Mouse (Mus musculus): ENCODE measurements at regions not wholly inside any gene's neighbourhood (a gene's known extent, or its start where the extent isn't known, plus 50 kb on each side); places are given as distances from the start of the nearest gene placed in this dataset.
"Not testable (repeated sequence)": the region's sequence is repeated elsewhere in the genome, so short reads cannot be mapped to it uniquely, and the experiment has no call there.

DNA sequence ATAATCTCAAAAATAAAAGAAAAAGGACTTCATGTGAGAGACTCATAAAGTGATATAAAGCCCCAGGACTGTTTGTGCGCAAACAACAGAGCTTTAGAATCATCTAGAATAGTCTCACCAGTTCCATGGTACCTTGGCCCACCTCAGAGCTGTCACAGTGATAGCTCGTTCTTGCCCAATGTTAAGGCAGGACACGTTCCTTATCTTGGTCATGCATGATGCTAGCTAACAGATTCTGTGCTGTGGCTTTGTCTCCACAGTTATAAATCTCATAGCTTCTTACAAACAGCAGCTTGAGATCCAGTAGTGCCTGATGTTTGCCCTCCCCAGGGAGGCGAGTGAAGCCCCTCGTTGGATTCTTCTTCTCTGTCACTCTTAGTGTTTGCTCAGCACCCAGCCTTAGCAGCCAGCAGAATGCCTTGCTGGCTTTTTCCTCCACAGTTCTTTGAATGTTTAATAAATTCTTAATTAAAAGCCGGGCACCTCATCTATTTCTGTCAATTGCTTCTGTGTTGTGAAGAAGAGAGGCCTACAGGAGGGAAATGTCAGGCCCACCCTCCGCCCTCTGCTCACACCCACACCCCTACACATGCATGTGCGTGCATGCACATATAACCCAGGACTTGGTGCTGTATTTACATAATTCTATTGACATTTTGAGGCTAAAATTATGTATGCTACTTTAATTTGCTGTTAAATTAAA lies 515.6 kb upstream of the Fam160b2 start:
- intact Hi-C loops (cut with DNase I) = no loop called here
- DNase-seq = no peak

DNA sequence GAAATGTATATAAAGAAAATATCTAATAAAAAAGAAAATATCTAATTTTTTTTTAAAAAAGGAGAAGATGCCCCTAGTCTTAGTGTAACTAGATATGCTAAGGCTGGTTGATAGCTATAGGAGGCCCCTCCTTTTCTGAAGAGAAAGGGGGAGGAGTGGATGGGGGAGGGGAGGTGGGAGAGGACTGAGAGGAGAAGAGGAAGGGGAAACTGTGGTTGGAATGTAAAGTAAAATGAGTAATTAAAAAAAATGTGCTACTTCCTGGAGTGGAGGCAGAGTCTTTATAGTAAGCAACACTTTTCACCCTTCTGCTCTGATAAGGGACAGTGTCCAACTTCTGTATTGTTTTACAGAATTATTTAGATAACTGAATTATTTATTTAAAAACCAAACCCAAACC lies 513.6 kb upstream of the Fam160b2 start:
- no peak for DNase-seq
- intact Hi-C loops (cut with DNase I) = no loop called here

DNA sequence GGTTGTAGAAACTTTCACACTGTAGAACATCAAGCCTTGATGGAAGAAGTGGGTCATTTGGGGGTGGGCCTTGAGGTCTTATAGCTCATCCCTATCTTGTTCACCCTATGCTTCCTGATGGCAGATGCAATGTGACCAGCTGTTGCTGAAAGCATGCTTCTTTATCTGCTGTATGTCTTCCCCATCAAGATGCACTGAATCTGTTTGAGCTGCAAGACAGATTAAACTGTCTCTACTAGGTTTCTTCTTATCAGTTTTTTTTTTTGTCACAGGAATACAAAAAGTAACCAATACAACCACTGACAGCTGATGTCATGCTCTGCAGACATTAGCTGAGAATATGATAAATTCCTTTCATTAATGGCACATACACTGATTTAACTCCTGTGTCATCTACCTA lies 505.0 kb upstream of the Fam160b2 start:
- no peak for DNase-seq
- intact Hi-C loops (cut with DNase I) = no loop called here

DNA sequence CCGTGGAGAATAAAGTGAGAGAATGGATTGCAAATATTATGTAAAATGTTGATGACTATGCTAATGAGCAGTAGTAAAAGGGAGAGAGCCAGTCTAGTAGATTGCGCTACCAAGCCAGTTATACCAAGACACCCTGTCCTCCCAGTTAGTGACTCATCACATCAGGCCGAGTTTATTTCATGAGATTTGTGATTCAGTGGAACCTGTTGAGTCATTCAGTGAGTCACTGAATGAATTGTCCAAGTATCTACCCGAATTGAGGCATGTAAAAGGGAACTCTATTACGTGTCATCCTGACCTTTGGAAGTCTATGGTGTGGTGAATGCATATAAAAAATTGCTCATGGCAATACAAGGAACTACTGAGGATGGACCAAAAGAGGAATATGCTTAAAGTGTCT lies 504.3 kb upstream of the Fam160b2 start:
- intact Hi-C loops (cut with DNase I) = no loop called here
- DNase-seq = no peak

DNA sequence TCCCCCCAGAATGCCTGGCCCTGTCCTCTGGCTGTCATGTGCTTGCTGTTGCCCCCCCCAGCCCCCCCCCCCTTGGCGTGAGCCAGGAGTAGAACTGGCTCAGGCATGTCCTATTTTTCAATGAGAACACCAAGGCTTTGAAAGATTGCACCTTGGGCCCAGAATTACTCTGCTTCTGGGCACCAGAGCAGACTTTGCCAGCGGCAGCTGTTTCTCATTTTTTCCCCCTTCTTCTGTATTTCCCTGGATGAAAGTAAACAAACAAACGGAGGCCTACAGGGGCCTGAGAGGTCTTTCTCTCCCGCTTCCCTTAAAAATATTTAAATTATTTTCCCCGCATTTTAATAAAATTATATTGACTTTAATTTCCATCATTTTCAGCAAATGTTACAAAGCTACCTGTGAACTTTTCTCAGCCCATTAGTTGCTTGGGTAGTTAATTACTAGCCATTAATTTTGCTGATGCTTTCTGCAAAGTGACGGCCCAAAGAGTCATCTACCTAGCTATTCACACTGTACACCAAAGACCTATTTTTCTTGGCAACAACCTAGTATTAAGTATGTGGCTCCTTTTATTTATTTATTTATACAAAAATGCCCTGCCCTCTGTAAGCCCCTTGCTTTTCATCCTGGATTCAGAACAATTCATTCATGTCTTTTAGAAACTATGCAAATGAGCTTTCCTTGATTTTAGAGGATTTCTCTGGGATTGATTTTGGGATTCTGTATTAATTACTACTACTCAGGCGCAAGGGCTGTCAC lies 496.2 kb upstream of the Fam160b2 start:
- DNase-seq = no peak
- intact Hi-C loops (cut with DNase I) = no loop called here

DNA sequence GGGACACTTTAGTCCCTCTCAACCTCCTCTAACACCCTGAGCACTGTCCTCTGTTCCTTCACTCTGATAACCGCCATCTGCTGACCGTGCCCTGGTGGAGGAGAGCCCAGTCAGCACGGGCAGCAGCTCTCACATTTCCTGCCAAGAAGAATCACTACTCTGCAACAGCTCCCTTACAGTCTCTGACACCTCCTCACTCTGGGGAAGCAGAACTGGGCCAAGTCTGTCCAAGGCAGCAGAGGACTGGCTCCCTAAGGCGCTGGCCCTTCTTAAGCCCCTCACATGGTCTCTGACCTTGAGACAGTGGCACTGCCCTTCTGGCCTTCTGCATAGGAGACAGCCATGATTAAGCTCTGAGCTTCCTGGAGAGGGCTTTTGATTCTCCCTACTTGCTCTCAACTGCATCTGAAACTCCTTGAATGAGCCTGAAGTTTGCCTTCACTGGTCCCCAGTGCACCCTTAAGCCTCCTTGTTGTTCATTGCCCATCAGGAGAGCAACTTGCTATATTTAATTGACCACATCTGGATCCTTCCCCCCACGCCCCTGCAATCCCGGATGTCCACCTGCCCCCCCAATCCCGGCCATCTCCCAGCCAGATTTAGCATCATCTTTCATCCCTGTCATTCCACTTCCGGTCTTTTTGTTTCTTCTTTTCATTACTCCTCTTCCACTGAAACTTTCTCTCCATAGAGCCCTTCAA lies 493.1 kb upstream of the Fam160b2 start:
- peak; percentile 28 to 46 for DNase-seq
- intact Hi-C loops (cut with DNase I) = no loop called here

DNA sequence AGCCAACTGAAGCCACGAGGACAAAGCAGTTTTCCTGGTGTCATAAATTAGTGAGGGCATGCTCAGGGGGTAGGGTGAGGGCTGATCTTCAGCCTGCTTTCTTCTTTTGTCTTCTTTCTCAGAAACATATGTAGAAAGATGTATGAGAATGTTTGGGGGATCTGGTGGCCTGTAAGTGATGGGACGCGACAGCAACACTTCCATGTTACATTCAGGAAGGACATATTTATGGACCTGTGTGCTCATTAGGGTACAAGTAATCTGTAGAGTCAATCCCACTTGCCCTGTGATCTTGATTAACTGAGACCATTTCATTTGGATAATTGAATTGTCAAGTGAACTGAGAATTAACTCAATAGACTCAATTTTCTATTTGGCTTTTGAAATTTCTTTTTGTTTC lies 486.1 kb upstream of the Fam160b2 start:
- intact Hi-C loops (cut with DNase I) = no loop called here
- no peak for DNase-seq

DNA sequence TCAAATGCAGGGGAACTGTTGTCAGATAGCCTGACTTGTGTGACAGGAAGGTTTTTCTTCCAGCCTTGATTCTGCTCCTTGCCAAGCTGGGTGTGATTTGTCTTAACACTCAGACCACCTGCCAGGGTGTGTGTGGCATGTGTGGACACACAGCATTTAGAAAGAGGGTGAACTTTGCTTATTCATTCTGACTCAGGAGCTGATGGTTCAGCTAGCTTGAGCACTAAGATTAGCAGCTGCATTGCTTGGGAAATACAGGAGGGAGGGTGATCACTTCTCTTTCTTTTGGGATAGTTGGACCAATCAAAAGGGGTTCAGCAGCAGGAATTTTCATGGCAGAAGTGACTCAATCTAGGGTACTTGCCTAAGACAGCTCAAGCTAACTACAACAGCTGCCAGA lies 482.7 kb upstream of the Fam160b2 start:
- intact Hi-C loops (cut with DNase I) = no loop called here
- no peak for DNase-seq

DNA sequence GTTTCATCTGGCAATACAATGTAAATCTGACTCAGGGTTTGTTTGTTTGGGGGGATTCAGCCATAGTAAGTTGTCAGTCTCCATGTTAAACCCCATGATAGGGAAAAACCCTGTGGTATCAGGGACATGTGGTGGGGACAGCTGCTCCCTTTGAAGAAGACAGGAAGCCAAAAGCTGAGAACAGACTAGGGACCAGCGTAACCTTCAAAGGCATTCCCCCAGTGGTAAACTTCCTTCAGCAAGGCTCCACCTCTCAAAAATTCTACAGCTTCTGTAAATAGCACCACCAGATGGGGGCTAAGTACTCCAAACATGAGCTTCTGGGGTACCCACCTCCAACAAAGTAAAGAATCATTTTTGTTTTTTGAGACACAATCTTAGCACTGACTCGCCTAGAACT lies 476.0 kb upstream of the Fam160b2 start:
- DNase-seq = no peak
- intact Hi-C loops (cut with DNase I) = no loop called here

DNA sequence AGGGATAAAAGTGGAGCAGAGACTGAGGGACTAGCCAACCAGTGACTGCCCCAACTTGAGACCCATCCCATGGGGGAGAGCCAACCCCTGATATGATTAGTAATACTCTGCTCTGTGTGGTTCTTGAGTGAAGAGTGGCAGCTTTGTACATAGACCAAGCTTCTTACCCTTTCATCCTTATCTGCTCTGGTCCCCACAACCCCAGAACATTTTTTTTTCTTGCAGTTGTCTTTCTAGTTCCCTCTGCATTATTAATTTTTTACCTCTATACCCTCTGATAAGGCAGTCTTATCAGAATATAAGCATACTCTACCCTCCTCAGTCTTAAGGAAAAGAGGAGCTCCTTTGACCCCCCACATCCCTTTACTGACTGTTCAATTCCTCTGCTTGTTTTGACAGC lies 474.4 kb upstream of the Fam160b2 start:
- no peak for DNase-seq
- intact Hi-C loops (cut with DNase I) = no loop called here

DNA sequence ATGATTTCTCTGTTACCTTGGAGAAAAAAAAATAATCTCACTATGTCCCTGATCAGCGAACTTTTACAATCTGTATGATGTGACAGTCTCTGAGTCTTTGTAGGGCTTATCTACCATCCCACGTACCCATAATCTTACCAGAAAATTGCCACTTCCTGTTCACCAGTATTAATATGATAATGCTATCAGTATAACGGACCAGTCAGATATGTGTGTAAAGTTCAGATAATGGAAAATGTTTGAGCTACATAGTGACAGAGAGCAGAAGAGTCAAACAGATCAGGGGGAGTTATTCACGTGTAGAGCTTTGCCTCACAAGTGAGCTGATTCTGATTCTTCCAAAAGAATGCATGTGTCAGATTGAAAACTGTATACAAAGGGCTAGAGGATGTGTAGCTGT lies 466.0 kb upstream of the Fam160b2 start:
- DNase-seq = no peak
- intact Hi-C loops (cut with DNase I) = no loop called here

DNA sequence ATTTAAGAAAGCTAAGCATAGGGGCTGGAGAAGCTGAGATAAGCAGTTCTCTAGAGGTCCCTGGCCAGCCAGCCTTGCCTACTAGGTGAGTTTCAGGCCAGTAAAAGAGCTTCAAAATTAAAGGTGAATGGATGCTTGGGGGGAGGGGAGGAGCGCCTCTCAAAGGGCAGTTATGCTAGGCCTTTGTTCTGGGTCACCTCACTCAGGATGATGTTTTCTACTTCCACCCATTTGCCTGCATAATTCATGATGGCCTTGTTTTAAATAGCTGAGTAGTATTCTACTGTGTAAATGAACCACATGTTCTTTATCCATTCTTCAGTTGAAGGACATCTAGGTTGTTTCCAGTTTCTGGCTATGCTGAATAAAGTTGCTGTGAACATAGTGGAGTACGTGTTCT lies 457.0 kb upstream of the Fam160b2 start:
- DNase-seq = no peak
- intact Hi-C loops (cut with DNase I) = no loop called here

DNA sequence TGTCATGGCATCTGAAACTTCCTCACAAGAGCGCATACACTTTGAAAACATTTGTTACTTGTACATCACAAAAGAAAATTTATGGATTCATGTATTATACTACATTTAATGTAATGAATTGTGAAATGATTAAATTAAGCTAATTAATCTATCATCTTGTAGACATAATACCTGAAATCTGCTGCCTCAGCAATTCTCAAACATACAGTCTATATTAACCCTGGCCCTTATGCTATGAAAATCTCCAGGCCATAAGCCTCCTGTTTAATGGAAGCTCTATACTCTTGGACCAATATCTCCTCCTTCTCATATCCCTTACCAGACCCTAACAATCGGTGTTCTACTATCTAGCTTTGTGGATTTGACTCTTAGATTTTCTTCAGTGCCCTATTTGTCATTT lies 455.8 kb upstream of the Fam160b2 start:
- no peak for DNase-seq
- intact Hi-C loops (cut with DNase I) = no loop called here

DNA sequence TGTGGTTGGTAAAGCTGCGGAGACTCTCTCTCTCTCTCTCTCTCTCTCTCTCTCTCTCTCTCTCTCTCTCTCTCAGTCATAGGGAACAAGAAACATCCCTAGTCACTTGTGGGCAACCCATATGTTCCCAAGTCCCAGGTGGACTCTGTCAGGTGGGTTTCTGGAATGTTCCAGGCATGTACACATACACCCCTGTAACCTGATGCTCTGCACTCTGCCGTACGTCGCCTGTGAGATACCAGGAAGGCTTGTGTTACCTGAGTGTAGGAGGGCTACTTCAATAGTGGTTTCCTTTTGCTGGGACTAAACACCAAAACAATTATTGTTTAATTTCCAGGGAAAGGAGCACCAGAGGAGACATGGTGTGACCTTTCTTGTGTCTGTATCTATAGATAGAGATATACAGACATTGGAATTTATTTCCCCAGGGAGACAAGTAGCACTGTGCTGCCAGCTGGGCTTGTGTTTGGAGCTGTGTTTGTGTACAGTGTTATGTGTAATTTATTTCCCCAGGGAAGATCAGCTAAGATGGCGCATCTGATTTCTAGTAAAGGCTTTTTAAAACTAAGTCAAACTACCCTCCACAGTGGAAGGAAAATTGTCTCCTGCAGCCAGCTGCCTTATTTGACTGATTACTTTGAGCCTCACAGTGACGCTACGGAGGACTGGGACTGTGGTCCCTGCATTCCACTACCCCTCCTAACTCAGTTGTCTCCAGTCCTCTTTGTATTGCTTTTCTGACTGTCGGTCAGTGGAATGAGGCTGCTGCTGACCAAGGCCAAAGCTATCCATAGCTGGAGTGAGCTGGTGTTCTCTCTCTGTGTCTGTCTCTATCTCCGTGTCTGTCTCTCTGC lies 454.4 kb upstream of the Fam160b2 start:
- no peak for DNase-seq
- intact Hi-C loops (cut with DNase I) = no loop called here

DNA sequence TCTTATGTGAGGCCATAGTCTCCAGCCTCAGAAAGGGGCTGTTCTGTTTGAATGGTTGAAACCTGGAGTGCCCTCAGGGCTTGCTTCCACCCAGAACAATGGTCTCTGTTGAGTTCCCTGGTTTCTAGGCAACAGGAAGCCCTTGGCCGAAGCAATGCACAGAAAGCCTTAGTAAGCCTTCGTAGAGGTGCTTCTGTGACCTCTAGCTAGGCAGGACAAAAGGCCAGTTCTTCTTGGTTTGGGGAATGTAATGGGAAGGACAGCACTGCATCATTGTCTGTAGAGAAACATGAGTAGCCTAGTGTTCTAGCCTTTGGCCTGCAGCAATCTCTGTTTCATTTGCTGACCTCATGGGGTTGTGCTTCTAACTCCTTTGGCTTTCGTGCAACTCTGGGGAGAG lies 447.5 kb upstream of the Fam160b2 start:
- intact Hi-C loops (cut with DNase I) = no loop called here
- DNase-seq = no peak

DNA sequence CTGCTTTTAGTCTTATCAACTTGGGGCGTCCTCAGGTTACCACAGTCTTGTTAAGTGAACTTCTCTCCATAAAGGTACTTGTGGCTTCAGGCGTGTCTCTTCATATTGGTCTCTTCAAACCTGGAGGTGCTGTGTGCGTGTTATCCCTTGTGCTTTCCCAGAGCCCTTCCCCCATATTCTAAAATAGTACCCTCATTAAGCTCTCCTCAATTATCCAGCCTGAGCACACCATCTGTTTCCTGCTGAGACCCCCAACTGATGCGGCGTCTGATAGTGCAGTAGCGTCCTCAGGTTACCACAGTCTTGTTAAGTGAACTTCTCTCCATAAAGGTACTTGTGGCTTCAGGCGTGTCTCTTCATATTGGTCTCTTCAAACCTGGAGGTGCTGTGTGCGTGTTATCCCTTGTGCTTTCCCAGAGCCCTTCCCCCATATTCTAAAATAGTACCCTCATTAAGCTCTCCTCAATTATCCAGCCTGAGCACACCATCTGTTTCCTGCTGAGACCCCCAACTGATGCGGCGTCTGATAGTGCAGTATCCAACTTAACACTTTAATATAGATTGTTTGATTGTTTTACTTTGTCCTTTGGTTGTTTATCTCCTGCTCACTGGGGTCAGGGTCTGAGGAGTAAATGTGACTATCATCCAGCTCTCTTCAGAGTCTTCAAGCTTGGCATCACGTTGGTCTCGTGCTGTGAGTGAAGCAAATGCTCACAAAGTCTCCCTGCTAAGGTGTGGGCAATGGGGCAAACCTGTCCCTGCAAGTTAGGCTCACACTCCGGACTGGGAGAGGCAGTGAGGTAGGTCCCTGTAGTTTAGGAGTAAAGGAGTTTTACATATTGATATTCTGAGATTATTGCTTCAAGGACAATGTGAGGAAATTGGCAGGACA lies 444.5 kb upstream of the Fam160b2 start:
- intact Hi-C loops (cut with DNase I); DNase-seq: not testable (repeated sequence)

DNA sequence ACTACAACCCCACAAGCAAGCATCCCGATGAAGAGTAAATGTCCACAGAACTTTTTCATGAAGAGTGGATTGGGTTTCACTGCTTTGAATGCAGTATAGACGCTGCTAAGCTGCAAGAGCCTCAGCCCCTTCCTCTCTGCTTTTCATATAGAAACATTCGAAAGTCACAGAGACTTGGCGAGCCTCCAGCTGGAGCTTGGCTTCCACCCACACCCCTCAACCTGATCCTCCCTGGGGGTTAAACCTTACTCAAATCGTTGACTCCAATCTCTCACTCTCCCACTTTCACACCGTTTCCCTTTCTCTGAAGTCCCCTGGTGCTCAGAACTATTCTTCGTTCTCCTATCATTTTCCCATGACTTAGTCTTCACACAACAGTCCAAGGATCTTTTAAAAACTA lies 437.0 kb upstream of the Fam160b2 start:
- intact Hi-C loops (cut with DNase I) = no loop called here

DNA sequence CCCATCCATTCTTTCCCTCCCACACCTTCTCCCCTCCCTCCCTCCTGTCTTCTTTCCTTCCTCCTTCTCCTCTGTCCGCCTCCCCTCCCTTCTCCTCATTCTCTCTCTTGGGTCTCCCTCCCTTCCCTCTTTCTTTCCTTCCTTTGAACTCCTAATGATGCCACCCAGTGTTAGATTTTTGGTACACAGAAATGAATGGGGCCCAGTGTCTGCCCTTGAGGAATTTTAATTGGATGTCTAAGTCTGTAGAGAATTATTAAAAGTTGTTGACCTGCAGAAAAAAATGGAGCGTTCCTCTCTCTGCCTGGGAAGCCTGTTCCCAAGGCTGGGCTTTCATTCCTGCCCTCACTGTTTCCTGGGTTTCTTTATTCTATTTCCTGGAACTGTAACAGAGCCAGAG lies 434.0 kb upstream of the Fam160b2 start:
- no peak for DNase-seq
- intact Hi-C loops (cut with DNase I) = no loop called here

More for the DNA sequence above, 437.0 kb upstream of the Fam160b2 start:
- no peak for DNase-seq

DNA sequence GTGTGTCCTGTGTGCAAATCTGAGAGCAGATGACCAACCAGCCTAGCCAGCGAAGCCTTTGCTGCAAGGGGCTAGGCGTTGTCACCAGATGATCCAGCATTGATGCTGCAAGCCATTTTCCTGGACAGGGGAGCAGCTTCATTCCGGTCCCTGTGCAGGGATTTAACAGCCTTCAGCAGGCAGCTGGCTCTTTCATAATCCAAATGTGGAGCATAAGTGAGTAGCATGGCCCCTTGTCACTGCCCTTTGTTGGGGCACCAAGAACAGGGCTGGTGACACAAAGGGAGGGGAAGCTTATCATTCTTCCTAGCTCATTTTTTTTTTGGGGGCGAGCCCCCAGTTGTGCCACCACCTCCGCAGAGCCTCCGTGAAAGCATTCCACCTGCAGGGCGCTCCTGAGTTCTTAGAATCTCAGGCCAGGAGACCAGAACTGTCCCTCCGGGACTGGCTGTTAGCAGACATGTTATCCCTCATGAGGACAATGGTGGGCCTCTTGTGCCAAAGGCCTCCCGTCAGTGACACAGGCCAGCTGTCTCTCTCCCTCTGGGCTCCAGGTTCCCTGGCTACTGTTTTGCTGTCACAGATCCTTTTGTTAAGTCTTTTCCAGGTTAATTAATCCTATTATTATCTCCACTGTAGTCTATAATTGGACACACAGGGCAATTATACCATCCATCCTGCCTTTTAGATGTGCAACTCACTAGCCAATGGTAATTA lies 430.7 kb upstream of the Fam160b2 start:
- intact Hi-C loops (cut with DNase I) = no loop called here
- no peak for DNase-seq

All from heart, postnatal 14 days (tissue).